Mouse (Mus musculus): ENCODE results near the gene Piga. TPM values are rescaled to one million over a fixed set of nuclear protein-coding genes. Genes with fewer than 3 reads are reported as not detected.
A peak's percentile ranks its signal among the peaks of the same experiment; 100 is the strongest.

Gene Piga
- 1 to 10 TPM; 8.5 to 9.1 TPM for total RNA-seq (2021)
- long read RNA-seq, experiment 1, partial matches to known transcripts, result 0 of 2 reads
- long read RNA-seq, experiment 1, other reads (novel, unspliced or antisense), result 0 of 2 reads
- long read RNA-seq, experiment 2, partial matches to known transcripts, result 0 of 3 reads
- long read RNA-seq, experiment 2, other reads (novel, unspliced or antisense), result 0 of 3 reads

DNA sequence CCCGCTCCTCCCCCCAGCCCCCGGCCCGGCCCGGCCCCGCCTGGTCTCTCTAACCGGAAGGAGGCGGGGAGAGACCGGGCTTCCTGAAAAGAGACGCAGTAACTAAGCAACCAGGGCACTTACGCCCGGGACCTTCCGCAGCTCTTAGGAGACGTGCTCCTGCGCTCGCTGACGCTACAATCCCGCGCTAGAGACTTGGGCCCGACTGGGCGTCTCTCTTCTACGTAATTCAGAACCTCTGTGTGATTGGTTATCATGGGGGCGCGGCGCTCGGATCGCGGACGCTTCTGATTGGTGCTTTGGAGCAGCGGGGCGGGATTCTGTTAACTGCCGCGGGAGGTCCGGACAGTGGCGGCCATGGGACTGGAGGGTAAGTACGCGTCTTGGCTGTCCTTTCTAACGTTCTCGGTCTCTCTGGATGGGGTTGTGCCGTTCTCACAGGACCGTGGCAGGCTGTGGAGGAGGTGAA, at the start of gene Piga:
Piga (plus strand) TSS at position 317 of the 469 bp plus-strand sequence.
- peak; percentile 90 for DNase-seq

DNA sequence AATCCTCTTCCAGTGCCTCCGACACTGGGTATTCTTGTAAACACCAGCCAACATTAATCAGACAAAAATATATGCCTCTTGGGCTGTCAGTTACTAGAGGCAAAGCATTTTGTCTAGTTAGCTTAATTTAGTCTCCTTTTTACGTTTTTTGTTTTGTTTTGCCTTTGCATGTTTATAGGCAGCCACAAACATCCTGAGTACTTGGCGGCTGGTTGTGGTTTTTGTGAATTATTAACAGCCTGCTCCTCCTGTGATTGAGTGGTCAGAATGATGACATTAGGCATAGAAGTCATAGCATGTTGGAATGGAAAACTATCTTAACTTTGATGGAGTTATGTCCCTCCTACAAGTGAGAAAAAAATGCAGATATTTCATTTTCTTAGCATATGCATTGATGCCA, 49.0 kb upstream of the Piga start:
- no peak for DNase-seq

DNA sequence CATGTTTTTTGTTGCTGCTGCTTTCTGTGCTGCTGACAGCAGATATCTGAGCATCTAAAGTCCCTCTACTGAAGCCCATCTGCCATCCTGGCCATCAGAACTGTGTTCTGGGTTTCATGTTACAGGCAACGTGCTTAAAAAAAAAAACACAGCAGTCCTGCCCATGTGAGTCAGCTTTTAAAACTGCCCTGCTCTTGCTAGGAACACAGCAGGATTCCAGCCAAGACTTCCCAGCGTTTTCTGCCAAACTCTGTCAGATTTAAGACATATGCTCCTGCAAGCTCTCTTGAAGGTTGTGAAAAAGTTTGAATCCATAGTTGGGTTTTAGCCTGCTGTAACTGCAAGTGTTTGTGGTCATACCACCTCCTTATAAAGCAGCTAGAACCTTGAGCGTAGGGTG, 46.5 kb upstream of the Piga start, which contains the start of gene Vegfd:
Vegfd (plus strand) TSS at position 298 of the 400 bp plus-strand sequence.
- DNase-seq, result peak; percentile 69

DNA sequence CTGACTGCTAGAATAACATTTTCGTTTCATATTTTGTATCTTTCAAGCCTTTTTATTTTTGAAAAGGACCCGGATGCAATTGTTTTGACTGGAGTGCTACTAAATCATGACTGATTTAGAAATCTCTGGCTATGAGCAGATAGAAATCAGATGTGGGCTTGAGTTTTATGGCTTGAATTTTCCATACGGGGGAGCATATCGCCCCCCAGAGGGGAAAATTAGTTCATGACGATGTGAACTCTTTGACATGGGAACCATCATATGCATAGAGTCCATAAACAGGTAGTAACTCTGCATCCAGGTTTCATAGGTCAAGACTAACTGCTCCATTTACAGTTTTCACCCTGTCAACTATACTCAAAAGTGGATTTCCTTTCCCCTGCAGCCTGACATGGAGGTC, 45.0 kb upstream of the Piga start:
- DNase-seq, result no peak

- DNase-seq, result no peak
These were observed 39.9 kb upstream of the Piga start for GRCm38 (mm10) chrX:164379721-164380120.

DNA sequence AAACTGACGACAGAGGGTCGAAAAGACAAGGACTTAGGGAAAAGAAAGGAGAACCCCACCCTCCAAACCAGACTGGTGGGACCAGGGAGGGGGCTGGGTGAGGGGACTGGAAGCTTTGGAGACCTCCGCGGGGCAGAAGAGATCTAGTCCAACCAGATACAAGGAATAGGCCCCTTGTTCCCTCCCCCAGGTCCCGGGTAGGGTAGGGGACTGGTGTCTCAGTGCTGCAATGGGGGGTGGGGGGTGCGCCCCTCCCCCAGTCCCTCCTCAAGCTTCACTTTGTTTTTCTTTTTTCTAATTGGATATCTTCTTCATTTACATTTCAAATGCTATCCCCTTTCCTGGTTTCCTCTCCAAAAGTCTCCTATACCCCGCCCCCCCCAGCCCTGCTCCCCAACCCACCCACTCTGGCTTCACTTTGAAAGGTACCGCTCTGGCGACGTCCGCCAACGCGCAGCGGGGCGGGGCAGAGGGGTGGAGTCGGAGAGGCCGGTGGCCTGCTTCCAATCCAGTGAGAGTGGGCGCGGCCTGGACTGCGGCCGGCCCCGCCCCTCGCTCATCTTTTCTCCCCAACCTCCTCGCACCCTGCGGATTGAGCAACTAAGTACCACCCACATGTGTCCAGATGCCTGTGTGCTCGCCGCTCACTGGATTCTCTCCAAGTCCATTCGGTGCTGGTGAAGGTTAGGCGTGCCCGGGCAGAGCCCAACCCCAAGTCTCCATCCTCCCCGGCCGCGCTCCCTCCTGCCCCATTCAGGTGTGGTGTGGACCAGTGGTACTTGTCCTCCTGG, 37.8 kb upstream of the Piga start:
- peak; percentile 86 for DNase-seq

DNA sequence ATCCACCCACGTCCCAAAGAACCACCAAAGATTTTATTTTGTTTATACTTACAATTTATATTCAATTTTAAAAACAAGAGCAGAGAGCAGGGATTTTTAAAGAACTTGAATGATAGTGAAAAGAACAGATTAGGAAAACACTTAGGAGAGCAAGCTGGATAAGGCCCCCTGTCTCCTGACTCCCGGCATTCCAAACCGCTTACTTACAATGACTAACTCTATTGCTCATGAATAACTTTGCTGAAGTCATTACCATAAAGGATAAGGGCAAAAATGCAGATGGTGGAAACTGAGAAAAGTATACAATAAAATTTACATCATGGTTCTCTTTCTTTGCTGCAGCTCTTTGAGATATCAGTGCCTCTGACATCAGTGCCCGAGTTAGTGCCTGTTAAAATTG, 25.5 kb upstream of the Piga start:
- DNase-seq, result no peak

GRCm38 (mm10) chrX:164398456-164398855, 21.1 kb upstream of the Piga start:
- DNase-seq, result no peak

DNA sequence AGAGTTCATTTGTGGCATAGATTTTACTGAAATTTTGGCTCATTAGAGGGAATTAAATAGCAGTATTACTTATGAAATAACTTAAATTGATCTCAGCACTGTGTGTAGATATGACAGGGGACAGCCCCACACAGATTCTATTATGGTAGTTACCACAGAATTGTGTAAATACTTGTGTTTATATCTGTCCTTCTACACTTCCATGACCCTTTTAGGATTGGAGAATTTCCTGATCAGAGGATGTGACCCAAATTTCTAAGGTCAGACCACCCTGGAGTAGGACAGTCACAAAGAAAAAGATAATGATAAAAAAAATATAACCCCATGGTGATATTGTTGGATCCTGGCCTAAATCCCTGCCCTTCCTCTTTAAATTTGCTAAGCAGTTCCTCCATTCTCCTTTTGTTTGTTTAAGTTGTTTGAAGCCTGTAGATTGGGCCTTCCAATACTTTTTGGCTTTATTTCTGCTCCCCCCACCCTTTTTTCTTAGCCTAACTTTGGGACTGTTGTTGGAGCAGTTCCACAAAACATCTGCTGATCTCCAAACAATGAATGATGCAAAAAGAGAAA, 14.4 kb upstream of the Piga start:
- no peak for DNase-seq

DNA sequence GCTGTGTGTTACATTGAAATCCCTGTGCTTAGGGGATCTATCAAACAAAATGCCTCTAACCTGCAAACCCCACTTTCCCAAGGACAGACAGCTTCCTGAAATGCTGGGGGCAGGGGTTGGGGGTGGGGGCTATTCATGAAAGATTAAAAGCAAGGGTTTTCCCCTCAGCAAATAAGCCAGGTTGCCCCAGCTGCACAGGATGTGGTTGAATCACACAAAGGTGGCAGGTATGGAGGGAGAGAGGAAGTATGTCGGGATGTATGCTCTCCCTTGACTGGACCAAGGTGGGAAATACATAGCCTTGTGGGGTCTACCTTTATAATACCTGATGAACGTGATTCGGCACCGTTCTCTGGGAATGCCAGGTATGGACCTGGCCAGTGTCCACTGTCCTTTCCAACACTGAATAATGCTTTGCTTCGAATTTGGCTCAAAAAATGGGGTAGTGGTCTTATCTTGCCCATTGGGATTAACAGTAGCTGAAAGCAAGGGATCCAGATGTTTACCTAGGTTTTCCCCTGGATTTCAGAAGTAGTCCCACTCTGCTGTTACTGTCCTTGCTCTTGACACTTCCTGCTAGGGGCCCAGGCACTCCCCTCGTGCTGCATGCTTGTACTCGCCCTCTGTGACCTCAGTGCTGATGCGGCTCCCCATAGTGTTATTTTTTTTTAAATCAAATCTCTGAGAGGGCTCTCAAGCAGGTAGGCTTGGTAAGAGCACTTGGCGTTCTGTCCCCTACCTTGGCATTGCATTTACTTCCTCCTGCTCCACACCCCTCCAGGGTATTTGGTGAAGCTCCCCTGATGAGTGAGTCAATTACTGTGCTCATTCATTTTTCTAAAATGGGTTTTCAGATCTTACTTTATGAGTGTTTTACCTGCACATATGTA, 13.2 kb upstream of the Piga start:
- DNase-seq, result no peak

DNA sequence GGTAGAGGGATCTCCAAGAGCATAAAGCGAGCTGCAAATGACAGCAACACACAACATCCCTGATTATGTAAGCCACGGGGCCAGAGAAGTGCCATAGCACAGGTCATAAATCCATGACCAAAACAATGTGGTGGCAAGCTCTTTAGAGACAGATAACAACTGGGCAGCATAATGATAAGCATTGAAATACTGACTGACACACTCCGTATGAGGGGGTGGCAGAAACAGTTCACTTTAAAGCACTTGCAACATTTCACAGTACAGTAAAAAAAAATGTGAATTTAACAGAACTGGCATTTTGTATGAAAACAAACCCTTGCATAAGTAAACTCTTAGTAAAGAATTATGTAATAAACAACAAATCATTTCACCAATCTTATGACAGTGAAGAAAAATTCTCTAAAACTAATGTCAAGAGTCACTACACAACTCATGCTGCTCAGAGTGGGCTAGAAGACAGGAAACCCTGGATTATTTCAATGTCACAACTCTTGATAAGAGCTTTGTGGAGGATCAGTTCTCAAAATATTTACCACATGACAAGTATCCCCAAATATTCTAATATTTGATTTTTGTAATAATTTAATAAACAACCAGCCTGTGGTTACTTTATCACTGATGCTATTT, 11.2 kb upstream of the Piga start:
- no peak for DNase-seq

- DNase-seq, result no peak
These were observed 9.0 kb upstream of the Piga start for GRCm38 (mm10) chrX:164410562-164410961.

DNA sequence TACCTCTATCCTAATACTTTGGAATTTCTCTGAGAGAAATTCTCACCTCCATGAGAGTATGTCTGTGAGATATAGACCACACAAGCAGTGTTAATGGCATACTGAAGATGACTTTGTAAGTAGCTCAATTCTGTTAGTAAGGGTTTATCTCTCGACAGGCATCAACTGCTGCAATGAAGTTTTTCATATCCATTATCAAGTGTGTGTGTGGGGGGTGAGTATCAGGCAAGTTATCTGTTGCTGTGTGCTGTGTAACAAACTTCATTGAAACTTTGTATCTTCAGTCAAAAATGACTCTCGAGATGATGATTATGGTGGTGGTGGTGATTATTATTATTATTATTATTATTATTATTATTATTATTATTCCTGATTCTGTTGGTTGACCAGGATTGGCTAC, 2.8 kb upstream of the Piga start:
- no peak for DNase-seq

DNA sequence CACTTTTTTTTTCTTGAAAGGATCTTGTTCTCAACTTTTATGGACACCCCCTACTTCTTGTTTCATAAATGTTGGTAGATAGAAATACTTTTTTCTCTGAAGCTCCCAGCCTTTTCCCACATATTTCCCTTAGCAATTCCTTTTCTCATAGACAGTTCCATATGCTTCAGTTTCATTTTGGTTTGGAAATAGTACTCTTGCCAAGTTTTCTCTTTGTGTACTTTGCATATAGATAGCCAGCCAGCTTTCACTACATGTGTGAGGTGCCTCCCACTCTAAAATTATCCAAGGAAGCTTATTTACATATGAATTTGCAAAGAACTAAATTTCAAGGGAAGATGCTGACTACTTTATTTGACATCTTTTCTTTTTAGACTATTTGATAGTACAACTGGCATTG, 1.6 kb upstream of the Piga start:
- DNase-seq, result no peak

DNA sequence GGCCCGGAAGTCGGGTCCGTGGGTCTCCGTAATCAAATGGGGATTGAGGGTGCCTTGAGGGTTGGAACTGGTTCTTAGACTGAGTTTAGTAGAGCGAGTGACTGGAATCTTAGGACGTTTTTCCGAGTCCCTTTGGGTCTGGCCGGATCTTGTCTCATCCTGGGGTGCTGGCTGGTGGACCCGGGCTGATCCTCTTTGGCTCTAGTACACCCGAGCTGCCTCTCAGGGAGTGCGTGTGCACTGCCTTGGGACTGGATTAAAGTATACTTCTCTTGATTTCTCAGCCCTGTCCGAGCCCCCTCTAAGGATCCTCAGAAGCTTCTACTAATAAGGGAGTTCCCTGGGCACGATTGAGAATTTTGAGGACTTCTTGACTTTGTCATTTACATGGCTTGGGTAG, 368 bp downstream of the Piga start:
- no peak for DNase-seq

GRCm38 (mm10) chrX:164420518-164420917, 931 bp downstream of the Piga start:
- no peak for DNase-seq

- DNase-seq, result no peak
These were observed 5.2 kb downstream of the Piga start for GRCm38 (mm10) chrX:164424821-164425220.

- DNase-seq, result no peak
These were observed 7.7 kb downstream of the Piga start for GRCm38 (mm10) chrX:164427295-164427694.

- DNase-seq, result no peak
These were observed 8.6 kb downstream of the Piga start for GRCm38 (mm10) chrX:164428224-164428623.

GRCm38 (mm10) chrX:164430621-164431020, 11.0 kb downstream of the Piga start:
- DNase-seq, result no peak

DNA sequence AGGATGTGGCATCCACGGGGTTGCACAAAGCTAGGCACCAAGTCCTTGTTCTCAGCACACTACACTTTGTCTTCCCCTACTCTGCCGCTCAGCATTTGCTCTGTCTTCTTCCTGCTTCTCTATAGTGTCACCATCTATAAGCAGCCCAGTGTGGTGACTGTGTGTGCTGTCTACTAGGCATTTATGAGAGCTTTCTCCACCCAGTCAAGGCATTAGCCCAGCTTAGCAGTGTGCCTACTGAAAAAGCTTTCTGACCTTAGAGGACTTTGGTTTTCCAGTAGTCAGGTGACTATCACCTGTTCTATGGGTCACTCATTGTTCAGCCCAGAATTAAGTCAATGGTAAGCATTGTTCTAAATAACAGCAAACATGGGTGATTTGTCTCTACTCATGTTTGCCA, 11.5 kb downstream of the Piga start:
- no peak for DNase-seq

GRCm38 (mm10) chrX:164431541-164431940, 12.0 kb downstream of the Piga start:
- no peak for DNase-seq
